ENCODE assay signal across 11 mouse cellular contexts in genomic region chr6:46362156-46362555, GRCm38 (mm10).
DNase-seq lines count a peak whose midpoint lies in the region; ATAC-seq lines count a peak whose summit lies in the region.
"Had no signal": no experiment of that assay in that cellular context is flagged by ENCODE, and none has a peak within 500 bp of the region (broad histone marks: within the 10 kb centered on the region; RNA-seq: fewer than 3 reads in every experiment).

No protein-coding gene starts in this region.

- no peak for ATAC-seq in cerebellum, adult (ENCODE audit: insufficient number of reproducible peaks, low FRiP score, low TSS enrichment)
- peak; percentile 93 for ATAC-seq in forebrain, embryonic 16.5 days

- no peaks in the 10 kb centered on the region for H3K9me3 ChIP-seq in forebrain, embryonic 16.5 days (ENCODE audit: control insufficient read depth, low read length)
- H3K9me3 ChIP-seq: embryonic facial prominence, embryonic 15.5 days; hindbrain, embryonic 10.5 days; neural tube, embryonic 15.5 days had no signal

- H3K4me3 ChIP-seq in forebrain, embryonic 16.5 days (replicated peaks; ENCODE audit: low read length), result no peak overlapping the region
- H3K4me3 ChIP-seq: embryonic facial prominence, embryonic 15.5 days; hindbrain, embryonic 10.5 days; neural tube, embryonic 15.5 days had no signal

- intact Hi-C loops in left cerebral cortex, postnatal 4 days (cut with DNase I), result no loop called here

- H3K4me2 ChIP-seq in forebrain, embryonic 16.5 days (ENCODE audit: low read length), result no peak overlapping the region
- H3K4me2 ChIP-seq: embryonic facial prominence, embryonic 15.5 days; neural tube, embryonic 15.5 days had no signal

- DNase-seq in cerebellum, adult 9-11 months, result peak; percentile 8
- peak; percentile 61 for DNase-seq in left cerebral cortex, postnatal 4 days
- no peak for DNase-seq in left cerebral cortex, adult 8-10 months (ENCODE audit: low spot score in 2 of 2)
- DNase-seq in lung, postnatal 10 days, result peak; percentile 62
- no peak for DNase-seq in adrenal gland, adult 8-10 months
- DNase-seq in adrenal gland, adult 18-20 months (ENCODE audit: low spot score in 2 of 2), result no peak

- H3K9ac ChIP-seq in forebrain, embryonic 16.5 days (replicated peaks; ENCODE audit: low read depth, low read length), result no peak overlapping the region
- H3K9ac ChIP-seq: embryonic facial prominence, embryonic 15.5 days; neural tube, embryonic 15.5 days had no signal

- no peak overlapping the region for H3K27ac ChIP-seq in forebrain, embryonic 16.5 days (ENCODE audit: low read length)
- H3K27ac ChIP-seq: embryonic facial prominence, embryonic 15.5 days; hindbrain, embryonic 10.5 days; neural tube, embryonic 15.5 days had no signal

- H3K4me1 ChIP-seq in forebrain, embryonic 16.5 days (replicated peaks; ENCODE audit: control insufficient read depth, insufficient read depth, low read length), result 0 out of 2 replicates have a peak, but pooled peaks cover 3% of the 10 kb centered on the region
- H3K4me1 ChIP-seq: embryonic facial prominence, embryonic 15.5 days; hindbrain, embryonic 10.5 days; neural tube, embryonic 15.5 days had no signal

- 68% methylated on average over 1 of the region's 1 CpGs for WGBS in forebrain, embryonic 16.5 days

- no peaks in the 10 kb centered on the region for H3K27me3 ChIP-seq in forebrain, embryonic 16.5 days (replicated peaks; ENCODE audit: control insufficient read depth, insufficient read depth, low read length)
- H3K27me3 ChIP-seq: embryonic facial prominence, embryonic 15.5 days; neural tube, embryonic 15.5 days had no signal

- H3K36me3 ChIP-seq in forebrain, embryonic 16.5 days (ENCODE audit: control insufficient read depth, insufficient read depth), result no peaks in the 10 kb centered on the region
- H3K36me3 ChIP-seq: embryonic facial prominence, embryonic 15.5 days; hindbrain, embryonic 10.5 days; neural tube, embryonic 15.5 days had no signal

Comparison
In these comparisons a context has a peak if more than half of its experiments do, and no peak if none do; other contexts are left out.
1. DNase-seq: peak in cerebellum, adult 9-11 months (single experiment), left cerebral cortex, postnatal 4 days (single experiment) and lung, postnatal 10 days (single experiment); none in left cerebral cortex, adult 8-10 months (0 of 2), adrenal gland, adult 8-10 months (single experiment) and adrenal gland, adult 18-20 months (0 of 2).